Mouse (Mus musculus) urinary bladder, adult 18-20 months (tissue): Measurements from ENCODE around the gene Adam6a.
"Not testable (repeated sequence)": the region's sequence is repeated elsewhere in the genome, so short reads cannot be mapped to it uniquely, and the experiment has no call there.

Experiments used
- DNase-seq, 2 experiments: peaks; one replicate each; pipeline ENCODE4 v3.0.0; 2022; ENCODE audit warnings: low spot score in 2 of 2, mixed read lengths in 2 of 2

Adam6a gene

GRCm38 (mm10) chr12:113543608-113544007 lies at the start of gene Adam6a:
Gene Adam6a, plus strand, starts transcription at chr12:113543908.
- DNase-seq: not testable (repeated sequence)

DNA sequence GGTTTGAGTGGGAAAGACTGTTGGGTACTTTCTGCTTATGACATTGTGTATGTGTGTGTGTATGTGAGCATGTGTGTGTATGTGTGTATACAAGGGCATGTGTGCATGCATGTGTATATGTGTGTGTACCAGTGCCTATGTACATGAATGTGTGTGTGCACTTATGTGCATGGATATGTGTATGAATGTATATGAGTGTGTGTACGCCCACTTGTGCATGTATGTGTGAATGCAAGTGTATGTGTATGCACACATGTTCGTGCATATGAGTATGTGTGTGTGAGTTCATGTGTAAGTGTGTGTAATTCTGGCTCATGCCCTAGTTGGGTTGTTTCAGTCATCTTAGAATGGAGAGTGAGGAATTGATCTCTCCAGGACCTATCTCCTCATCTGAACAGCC lies 17.8 kb upstream of the Adam6a start:
- no peak for DNase-seq

DNA sequence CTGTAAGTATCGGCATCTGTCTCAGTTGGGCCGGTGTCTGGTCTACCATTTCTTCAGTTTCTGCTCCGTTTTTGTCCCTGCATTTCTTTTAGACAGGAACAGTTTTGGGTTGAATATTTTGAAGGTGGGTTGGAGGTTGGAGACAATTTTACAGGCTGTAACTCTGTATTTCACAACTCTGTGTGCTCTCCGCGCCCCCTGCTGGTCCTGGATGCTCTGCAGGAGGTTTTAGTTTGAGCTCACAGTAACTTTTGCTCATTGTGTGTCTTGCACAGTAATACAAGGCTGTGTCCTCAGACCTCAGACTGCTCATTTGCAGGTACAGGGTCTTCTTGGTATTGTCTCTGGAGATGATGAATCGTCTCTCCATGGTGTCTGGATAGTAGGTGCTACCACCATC lies 34.5 kb downstream of the Adam6a start:
- peak in 1 of 2 experiments; percentile 3 for DNase-seq

GRCm38 (mm10) chr12:113588001-113588400 lies 44.3 kb downstream of the Adam6a start:
- DNase-seq: no peak
